Mouse (Mus musculus) forebrain, embryonic 12.5 days (tissue): ENCODE measurements around the gene Hinfp. TPM values are rescaled to one million over a fixed set of nuclear protein-coding genes. Genes with fewer than 3 reads are reported as not detected.
A peak's percentile ranks its signal among the peaks of the same experiment; 100 is the strongest.
"Not testable (repeated sequence)": the region's sequence is repeated elsewhere in the genome, so short reads cannot be mapped to it uniquely, and the experiment has no call there.

ENCODE experiments used
- ATAC-seq: fragments of 200-750 bp; cut with Nextera tagmentation; 2 replicates; pipeline ENCODE4 v1.8.0; 2017; ENCODE audit warnings: moderate TSS enrichment; ENCODE audit not compliant: low FRiP score
- H3K27ac ChIP-seq: fragments of 300-500 bp; sonication (generic); 2 replicates; pipeline ENCODE4 v1.5.1; 2016; ENCODE audit warnings: mild to moderate bottlenecking
- H3K27me3 ChIP-seq: fragments of 300-500 bp; sonication (generic); 2 replicates; pipeline ENCODE4 v1.6.1; 2016; ENCODE audit warnings: mild to moderate bottlenecking
- H3K36me3 ChIP-seq: fragments of 300-500 bp; sonication (generic); replicated peaks from 2 replicates; pipeline ENCODE4 v1.6.1; 2016; ENCODE audit warnings: mild to moderate bottlenecking
- H3K4me1 ChIP-seq: fragments of 300-500 bp; sonication (generic); 2 replicates; pipeline ENCODE4 v1.6.1; 2016
- H3K4me2 ChIP-seq: fragments of 300-500 bp; sonication (generic); 2 replicates; pipeline ENCODE4 v1.6.1; 2016; ENCODE audit warnings: mild to moderate bottlenecking, moderate library complexity
- H3K4me3 ChIP-seq: fragments of 300-500 bp; sonication (generic); replicated peaks from 2 replicates; pipeline ENCODE4 v1.5.1; 2016; ENCODE audit warnings: mild to moderate bottlenecking
- H3K9ac ChIP-seq: fragments of 300-500 bp; sonication (generic); 2 replicates; pipeline ENCODE4 v1.6.1; 2016; ENCODE audit warnings: mild to moderate bottlenecking
- H3K9me3 ChIP-seq: fragments of 300-500 bp; sonication (generic); 2 replicates; pipeline ENCODE4 v1.6.1; 2016
- WGBS: fragments of 180-500 bp; shearing (Covaris S2); methylation state at CpG from one replicate; pipeline ENCODE4 v1.1.7; 2016; 5-methylcytosine and 5-hydroxymethylcytosine counted together
- polyA plus RNA-seq: library from polyadenylated mRNA; unstranded; fragments of >200 nt; fragmentation: Nextera tagmentation; extraction: Ambion mirVana; gene quantifications from 2 replicates; pipeline ENCODE4 v1.2.1, GENCODE M21; 2016

Hinfp gene
- polyA plus RNA-seq, 1 experiment from 2014 or later: 35.5 TPM

- ATAC-seq: peak; percentile 31
- peak overlapping the region; percentile 93 for H3K27ac ChIP-seq
- H3K4me1 ChIP-seq: peaks cover 14% of the 10 kb centered on the region
- peaks cover 32% of the 10 kb centered on the region for H3K36me3 ChIP-seq
- H3K27me3 ChIP-seq: no peaks in the 10 kb centered on the region
- peak overlapping the region; percentile 78 for H3K4me3 ChIP-seq
- WGBS: under 1% methylated on average over 22 of the region's 22 CpGs
- H3K4me2 ChIP-seq: peak overlapping the region; percentile 81
- H3K9ac ChIP-seq: peak overlapping the region; percentile 87
- H3K9me3 ChIP-seq: no peaks in the 10 kb centered on the region
Observed at GRCm38 (mm10) chr9:44327064-44327711, 21.7 kb upstream of the Hinfp start.

DNA sequence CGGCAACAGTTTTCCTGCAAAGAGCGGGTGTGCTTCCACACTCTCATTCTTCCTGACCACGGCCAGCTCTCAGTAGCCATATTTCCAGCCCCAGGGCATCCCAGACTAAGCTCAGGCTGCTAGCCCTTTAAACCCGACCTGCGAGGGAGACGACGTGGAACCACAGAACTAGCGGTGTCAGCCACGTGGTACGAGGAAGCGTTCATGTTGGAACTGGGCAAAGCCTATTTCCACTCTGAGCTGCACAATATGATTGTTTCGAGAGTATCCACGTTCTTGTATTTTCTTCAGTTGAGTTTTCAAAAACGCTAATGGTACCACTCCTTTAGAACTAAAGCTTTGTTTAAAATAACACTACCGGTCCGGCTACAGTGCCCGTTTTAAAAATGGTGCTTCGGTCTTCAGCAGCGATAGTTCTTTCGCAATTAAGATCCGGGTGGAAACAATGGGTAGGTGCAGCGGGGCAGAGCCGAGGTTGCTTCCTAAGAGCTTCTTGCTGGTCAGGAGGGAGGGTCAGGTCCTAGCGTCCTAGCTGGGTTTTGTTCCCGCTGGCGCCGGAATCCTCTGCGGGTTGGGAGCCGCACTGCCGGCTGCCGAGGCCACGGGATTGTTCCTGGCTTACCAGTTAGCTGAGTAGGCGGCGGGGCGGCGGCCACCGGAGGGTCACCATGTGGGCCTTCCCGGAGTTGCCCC is 21.0 kb upstream of the Hinfp start:
- peak; percentile 92 for ATAC-seq
- H3K4me2 ChIP-seq: peak overlapping the region; percentile 81
- H3K9ac ChIP-seq: peak overlapping the region; percentile 87
- peak overlapping the region; percentile 78 for H3K4me3 ChIP-seq
- H3K36me3 ChIP-seq: peaks cover 26% of the 10 kb centered on the region
- WGBS: under 1% methylated on average over 38 of the region's 38 CpGs
- H3K9me3 ChIP-seq: no peaks in the 10 kb centered on the region
- H3K4me1 ChIP-seq: peaks cover 14% of the 10 kb centered on the region
- no peaks in the 10 kb centered on the region for H3K27me3 ChIP-seq
- H3K27ac ChIP-seq: peak overlapping the region; percentile 93

- peak within 1 kb of the TSS; percentile 93 for H3K27ac ChIP-seq
- H3K4me3 ChIP-seq: peak within 1 kb of the TSS; percentile 78
- H3K9me3 ChIP-seq: no peaks in the 10 kb centered on the region
- 4% methylated on average over 12 of the region's 12 CpGs for WGBS
- H3K4me2 ChIP-seq: peak within 1 kb of the TSS; percentile 81
- ATAC-seq: peak; percentile 5
- peaks cover 20% of the 10 kb centered on the region for H3K36me3 ChIP-seq
- no peaks in the 10 kb centered on the region for H3K27me3 ChIP-seq
- peaks cover 16% of the 10 kb centered on the region for H3K4me1 ChIP-seq
- peak within 1 kb of the TSS; percentile 87 for H3K9ac ChIP-seq
Observed at GRCm38 (mm10) chr9:44325768-44326370, 20.4 kb upstream of the Hinfp start, which contains the start of gene Dpagt1. Dpagt1 (plus strand) TSS chr9:44326019.

- Histone ChIP-seq H3K4me1 (peaks cover 22% of the 10 kb centered on the region), H3K4me2 (peak overlapping the region; percentile 81), H3K27ac (peak overlapping the region; percentile 93), H3K36me3 (peaks cover 13% of the 10 kb centered on the region)
- H3K9ac ChIP-seq, H3K27me3 ChIP-seq, ATAC-seq, H3K4me3 ChIP-seq, H3K9me3 ChIP-seq: not testable (repeated sequence)
- WGBS: 57% methylated on average over 6 of the region's 8 CpGs
Observed at GRCm38 (mm10) chr9:44325032-44325767, 19.7 kb upstream of the Hinfp start.

- H3K27ac ChIP-seq: no peak overlapping the region
Observed at GRCm38 (mm10) chr9:44324147-44324546, 18.7 kb upstream of the Hinfp start.

GRCm38 (mm10) chr9:44323656-44324055 is 18.2 kb upstream of the Hinfp start:
- peaks cover 30% of the 10 kb centered on the region for H3K4me1 ChIP-seq
- not testable (repeated sequence) for ATAC-seq, H3K9ac ChIP-seq, H3K9me3 ChIP-seq, H3K4me3 ChIP-seq, H3K27me3 ChIP-seq, H3K4me2 ChIP-seq, H3K27ac ChIP-seq, H3K36me3 ChIP-seq
- WGBS: 70% methylated on average over 4 of the region's 4 CpGs

More at GRCm38 (mm10) chr9:44324147-44324546, 18.7 kb upstream of the Hinfp start:
- H3K36me3 ChIP-seq: peaks cover 4% of the 10 kb centered on the region
- H3K4me1 ChIP-seq: peaks cover 25% of the 10 kb centered on the region
- no peaks in the 10 kb centered on the region for H3K27me3 ChIP-seq
- 85% methylated on average over 6 of the region's 6 CpGs for WGBS
- no peaks in the 10 kb centered on the region for H3K9me3 ChIP-seq
- no peak overlapping the region for H3K4me2 ChIP-seq
- no peak for ATAC-seq
- no peak overlapping the region for H3K9ac ChIP-seq
- no peak overlapping the region for H3K4me3 ChIP-seq

- ATAC-seq: peak; percentile 21
- Histone ChIP-seq H3K4me3 (peak overlapping the region; percentile 86), H3K36me3 (peaks cover 9% of the 10 kb centered on the region), H3K4me1 (peaks cover 35% of the 10 kb centered on the region), H3K27me3 (no peaks in the 10 kb centered on the region), H3K4me2 (peak overlapping the region; percentile 94), H3K9ac (peak overlapping the region; percentile 94), H3K9me3 (no peaks in the 10 kb centered on the region), H3K27ac (peak overlapping the region; percentile 67)
- 25% methylated on average over 6 of the region's 6 CpGs for WGBS
Observed at GRCm38 (mm10) chr9:44320799-44321133, 15.3 kb upstream of the Hinfp start.

DNA sequence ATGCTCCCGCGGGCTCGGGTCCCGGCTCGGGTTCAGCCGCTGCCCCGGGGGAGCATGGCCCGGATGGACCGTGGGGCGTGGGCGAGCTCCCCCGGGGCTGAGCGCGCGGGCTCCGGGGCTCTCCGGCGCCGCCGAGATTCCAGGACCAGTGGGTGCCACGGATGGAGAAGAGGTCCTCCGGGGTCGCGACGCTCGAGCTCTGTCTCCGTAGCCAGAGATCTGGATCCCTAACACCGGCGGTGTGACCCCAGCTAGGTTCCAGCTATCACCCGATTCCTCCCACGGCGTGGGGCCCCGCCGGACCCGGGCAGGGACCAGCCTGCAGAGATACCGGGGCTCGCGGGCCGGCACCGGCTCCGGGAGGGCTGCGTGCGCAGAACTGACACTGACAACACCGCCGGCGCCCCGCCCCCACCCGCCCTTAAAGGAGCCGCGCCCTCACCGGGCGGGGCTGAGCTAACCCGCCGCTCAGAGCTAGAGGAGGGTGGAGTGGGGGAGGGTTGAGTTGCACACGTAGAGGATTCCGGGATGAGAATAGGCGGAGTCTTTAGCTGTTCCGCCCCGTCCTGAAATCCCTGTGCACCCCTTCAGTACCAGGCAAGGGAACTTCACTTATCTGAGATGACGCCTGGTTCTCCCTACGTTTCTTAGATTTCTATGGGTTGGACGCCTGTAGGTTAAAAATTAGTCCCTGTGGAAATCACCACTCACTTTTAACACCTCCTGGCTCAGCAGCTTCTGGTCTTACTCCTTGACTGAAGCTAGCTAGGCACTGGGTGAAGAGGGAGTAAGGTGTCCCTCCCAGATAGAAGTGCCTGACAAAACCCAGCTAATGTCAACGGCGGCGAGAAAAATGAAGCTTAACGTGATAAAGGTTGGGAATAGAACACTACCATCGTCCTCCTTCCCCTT is 14.7 kb upstream of the Hinfp start, which contains the start of gene C2cd2l:
Gene C2cd2l (minus strand): TSS at position 399 of the 912 bp plus-strand sequence.
- Histone ChIP-seq H3K4me3 (peak within 1 kb of the TSS; percentile 86), H3K27me3 (no peaks in the 10 kb centered on the region), H3K4me2 (peak within 1 kb of the TSS; percentile 94), H3K36me3 (peaks cover 15% of the 10 kb centered on the region), H3K9ac (peak within 1 kb of the TSS; percentile 94), H3K27ac (peak within 1 kb of the TSS; percentile 74), H3K9me3 (no peaks in the 10 kb centered on the region), H3K4me1 (peaks cover 32% of the 10 kb centered on the region)
- WGBS: under 1% methylated on average over 67 of the region's 67 CpGs
- ATAC-seq: peak; percentile 98

GRCm38 (mm10) chr9:44319105-44319886 is 13.8 kb upstream of the Hinfp start:
- H3K4me3 ChIP-seq: peak overlapping the region; percentile 86
- no peaks in the 10 kb centered on the region for H3K9me3 ChIP-seq
- H3K27me3 ChIP-seq: no peaks in the 10 kb centered on the region
- H3K4me2 ChIP-seq: peak overlapping the region; percentile 94
- peak overlapping the region; percentile 94 for H3K9ac ChIP-seq
- 2% methylated on average over 37 of the region's 37 CpGs for WGBS
- ATAC-seq: peak; percentile 12; the same call in 1 of the 2 replicates
- H3K36me3 ChIP-seq: peaks cover 23% of the 10 kb centered on the region
- peak overlapping the region; percentile 74 for H3K27ac ChIP-seq
- peaks cover 32% of the 10 kb centered on the region for H3K4me1 ChIP-seq

DNA sequence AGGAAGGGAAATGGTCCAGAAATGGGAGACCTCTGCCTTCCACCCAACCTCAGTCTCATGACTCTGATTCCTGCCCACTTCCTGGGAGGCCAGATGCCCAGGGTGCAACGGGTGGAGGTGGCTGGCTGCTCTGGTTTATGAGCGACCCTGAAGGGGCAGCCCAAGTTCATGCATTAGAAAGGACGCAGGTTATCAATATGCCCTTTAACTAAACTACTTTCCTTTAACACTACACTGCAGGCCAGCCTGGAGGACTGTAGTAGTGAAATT is 13.3 kb upstream of the Hinfp start:
- Histone ChIP-seq H3K4me1 (peaks cover 35% of the 10 kb centered on the region), H3K27ac (no peak overlapping the region)
- 26% methylated on average over 3 of the region's 3 CpGs for WGBS

More for the DNA sequence above, 13.3 kb upstream of the Hinfp start:
- Histone ChIP-seq H3K9ac (peak overlapping the region; percentile 94), H3K9me3 (no peaks in the 10 kb centered on the region), H3K4me2 (peak overlapping the region; percentile 94), H3K27me3 (no peaks in the 10 kb centered on the region), H3K36me3 (peaks cover 29% of the 10 kb centered on the region), H3K4me3 (peak overlapping the region; percentile 86)
- ATAC-seq: no peak
